Mouse (Mus musculus): ENCODE measurements around the gene Aak1.

Aak1 gene

DNA sequence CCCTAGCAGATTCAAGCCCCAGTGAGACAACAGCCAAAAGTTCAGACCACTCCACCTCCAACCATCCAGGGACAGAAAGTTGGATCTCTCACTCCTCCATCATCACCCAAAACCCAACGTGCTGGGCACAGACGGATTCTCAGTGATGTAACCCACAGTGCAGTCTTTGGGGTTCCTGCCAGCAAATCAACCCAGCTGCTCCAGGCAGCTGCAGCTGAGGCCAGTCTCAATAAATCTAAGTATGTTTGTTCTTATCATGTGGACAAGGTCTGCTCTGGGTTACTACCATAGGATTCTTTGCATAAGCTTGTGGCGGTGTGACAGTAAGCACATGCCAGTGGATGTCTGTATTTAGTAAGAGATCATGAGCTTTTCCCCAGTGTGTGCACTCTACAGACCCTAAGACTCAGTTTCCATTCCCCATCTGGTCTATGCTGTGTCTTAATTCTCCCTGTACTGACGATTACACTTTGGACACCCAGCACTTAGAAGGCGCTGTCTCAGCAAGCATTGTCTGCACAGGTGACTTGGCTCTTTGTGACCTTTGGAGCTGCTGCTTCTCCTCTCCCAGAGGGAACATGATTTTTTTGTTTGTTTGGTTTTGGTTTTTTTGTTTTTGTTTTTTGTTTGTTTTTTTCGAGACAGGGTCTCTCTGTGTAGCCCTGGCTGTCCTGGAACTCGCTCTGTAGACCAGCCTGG is 114.8 kb downstream of the Aak1 start:
- DNase-seq (ENCODE audit: low spot score) = no peak

DNA sequence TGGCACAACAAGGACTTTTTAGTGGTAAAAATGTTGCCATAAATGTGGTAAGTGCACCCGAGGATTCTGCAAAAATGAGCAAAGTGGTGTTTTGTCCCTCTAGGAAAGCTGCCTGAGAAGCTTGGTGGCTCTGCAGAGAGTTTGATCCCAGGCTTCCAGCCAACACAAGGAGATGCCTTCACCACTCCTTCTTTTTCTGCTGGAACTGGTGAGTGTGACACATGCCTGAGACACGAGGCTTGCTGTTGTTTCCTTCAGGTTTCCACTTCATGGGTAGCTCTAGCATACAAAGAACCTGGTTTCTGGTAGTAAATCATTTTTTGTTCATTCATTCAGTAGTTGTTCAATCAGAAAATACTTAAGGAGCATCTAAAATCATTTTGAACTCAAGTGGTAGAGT is 117.8 kb downstream of the Aak1 start:
- DNase-seq (ENCODE audit: low spot score) = no peak

DNA sequence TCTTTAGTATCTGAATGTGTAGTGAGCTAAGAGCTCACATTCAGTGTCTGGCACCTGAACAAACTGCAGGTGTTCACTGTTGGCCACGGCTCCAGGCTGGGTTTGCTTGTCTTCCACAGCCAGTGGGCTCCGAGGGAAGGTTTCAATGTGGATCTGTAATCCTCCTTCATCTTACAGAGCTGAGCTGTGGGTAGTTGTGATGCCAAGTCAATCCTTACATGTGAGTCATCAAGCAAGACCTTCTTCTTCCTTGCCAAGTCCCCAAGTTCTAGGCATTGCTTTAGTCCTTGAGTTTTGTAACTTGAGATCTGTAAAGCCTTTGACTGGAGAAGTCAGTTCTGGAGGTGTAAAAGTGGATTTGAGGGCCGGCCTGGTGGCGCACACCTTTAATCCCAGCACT is 124.6 kb downstream of the Aak1 start:
- DNase-seq (ENCODE audit: low spot score) = no peak

DNA sequence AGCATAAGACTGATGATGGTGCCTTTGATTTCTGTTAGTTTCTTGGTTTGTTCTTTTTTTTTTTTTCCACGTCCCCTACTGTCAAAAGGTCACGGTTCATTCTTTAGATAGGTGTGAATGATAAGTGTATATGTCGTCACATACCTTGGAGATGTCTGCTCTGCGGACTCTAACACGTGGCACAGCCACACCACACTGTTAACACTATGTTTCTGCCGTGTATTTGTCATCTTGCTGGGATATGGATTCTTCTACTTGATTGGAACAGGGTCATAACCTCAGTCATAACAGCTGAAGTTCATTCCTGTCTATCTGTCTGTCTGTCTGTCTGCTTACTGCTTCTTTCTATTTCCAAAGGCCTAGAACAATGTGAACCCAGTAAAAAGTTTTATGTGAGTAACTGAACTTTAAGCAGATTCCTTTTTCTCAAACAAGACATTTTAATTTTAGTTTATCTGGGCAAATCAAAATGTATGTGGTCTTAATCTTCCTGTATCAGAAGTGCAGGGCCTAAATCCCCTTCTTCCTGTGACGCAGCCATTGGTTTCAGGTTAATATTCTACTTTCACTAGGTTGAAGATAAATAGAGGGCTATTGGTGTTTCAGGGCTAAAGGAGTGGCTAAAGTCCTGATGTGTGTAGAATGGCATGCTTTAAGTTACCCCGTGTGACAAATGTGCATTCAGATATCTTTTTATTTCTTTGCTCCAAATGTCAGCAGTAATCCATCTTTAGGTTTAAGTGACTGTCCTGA is 129.0 kb downstream of the Aak1 start:
- no peak for DNase-seq (ENCODE audit: low spot score)

DNA sequence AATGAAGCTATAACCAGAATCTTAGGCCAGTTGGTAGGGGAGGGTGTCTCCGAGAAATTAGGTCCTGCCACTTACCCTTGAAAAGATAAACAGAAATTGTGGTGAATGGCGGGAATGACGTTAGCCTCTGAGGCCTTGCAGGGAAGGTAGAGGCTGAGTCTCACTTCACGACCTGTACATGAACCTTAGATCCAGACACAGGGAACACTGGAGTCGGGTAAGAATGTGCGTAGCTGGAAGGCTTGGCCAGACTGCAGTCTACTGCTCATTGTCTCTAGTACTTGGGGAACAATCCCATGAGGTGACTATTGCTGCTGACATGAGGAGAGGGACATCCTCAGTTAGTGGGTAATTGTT is 129.6 kb downstream of the Aak1 start:
- DNase-seq (ENCODE audit: low spot score) = no peak

DNA sequence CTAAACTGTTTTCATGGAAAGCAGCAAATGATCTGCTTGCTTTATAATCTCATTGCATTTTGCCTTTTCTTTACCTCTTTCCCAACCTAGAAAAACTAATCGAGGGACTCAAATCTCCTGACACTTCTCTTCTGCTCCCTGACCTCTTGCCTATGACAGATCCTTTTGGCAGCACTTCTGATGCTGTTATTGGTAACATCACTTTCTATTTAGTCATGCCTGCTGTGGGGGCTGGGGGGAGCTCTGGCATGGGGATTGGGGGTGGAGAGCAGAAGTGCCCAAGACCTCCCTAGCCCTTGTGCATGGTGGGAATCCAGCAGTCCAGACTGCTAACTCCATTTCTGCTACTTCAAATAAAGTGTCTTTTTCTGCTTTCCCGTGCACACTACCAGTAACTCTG is 131.9 kb downstream of the Aak1 start:
- no peak for DNase-seq (ENCODE audit: low spot score)

DNA sequence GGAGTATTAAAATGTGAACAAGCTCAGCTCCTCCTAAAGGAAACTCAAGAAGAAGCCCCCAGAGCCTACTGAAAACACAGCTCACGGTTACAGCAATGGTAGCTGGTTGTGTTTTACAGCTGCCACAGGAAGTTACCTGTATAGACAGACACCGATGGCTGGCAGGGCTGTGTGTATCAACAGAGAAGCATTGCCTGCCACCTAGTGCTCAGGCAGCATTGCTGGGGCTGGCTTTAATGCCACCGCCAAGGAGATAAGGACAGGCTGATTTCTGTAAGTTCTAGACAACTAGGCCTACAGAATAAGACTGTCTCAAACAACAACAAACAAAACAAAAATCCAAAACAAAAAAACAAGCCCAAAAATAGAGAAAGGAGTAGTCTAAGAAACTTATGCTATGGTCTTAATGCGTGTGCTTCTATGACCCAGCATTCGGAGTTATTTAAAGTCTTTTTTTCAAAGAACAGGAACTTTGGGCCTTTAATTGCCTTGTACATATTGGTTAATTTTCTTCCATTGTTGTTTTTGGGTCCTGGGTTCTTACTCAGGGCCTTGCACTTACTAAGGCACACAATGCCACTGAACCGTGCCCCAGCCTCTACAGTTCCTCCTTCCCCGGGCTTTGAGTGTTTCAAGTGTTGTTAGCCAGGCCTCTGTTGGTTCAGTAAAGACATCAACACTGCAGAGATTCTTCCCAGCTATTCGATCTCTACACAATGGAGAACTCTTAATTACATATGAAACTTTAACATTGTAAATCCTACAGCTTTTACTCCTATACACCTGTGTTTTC is 136.2 kb downstream of the Aak1 start:
- no peak for DNase-seq (ENCODE audit: low spot score)

DNA sequence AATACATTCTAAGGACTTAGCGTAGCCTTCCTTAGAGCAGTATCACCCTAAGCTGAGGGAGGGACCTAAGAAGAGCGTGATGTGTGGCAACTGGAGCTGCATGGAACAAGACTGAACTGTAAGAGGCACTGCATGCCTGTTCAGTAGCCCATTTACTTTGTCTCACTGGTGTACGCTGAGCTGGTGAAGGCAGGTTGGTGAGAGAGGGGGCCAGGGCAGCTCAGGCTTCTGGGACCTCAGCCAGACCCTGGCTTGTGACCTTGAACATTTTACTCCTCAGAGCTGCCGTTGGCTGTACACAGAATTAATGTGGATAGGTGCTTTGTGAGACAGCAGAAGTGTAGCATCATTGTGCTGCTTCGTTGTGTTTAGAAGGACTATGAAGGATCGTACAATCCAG is 140.3 kb downstream of the Aak1 start:
- no peak for DNase-seq (ENCODE audit: low spot score)

DNA sequence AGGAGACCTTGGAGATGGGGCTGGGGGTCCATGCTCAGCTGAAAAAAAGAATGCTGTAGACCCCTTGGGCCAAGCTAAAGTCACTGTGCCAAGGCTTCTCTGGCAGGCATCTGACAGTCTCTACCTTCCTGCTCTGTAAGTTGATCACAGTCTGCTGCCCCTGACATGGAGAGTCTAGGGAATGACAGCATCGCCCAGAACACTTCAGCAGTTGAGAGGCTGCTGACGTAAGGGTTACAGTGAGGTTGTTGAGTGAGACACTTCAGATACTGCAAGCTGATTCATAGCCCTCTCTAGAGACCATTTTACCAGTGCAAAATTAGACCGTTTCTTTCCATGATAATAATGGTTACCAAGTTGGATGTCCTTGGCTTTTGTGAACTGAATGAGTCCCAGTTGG is 141.7 kb downstream of the Aak1 start:
- no peak for DNase-seq (ENCODE audit: low spot score)

DNA sequence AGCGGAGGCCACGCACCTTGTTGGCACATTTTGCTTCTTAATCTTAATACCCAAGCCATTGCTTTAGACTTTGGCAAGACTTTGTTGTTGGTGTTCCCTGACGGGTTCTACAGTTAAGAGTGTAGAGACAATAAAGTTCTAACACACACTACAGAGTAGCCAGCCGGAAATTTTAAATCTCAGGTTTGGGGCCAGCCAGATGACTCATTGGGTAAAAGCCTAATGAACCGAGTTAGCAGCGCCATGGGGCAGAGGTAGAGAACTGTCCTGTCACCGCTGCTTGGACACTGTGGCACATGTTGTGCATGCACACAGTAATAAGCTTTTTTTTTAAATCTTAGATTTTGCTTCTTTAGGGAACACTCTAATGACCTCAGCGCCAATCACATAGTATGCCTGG is 143.0 kb downstream of the Aak1 start:
- DNase-seq (ENCODE audit: low spot score) = no peak

DNA sequence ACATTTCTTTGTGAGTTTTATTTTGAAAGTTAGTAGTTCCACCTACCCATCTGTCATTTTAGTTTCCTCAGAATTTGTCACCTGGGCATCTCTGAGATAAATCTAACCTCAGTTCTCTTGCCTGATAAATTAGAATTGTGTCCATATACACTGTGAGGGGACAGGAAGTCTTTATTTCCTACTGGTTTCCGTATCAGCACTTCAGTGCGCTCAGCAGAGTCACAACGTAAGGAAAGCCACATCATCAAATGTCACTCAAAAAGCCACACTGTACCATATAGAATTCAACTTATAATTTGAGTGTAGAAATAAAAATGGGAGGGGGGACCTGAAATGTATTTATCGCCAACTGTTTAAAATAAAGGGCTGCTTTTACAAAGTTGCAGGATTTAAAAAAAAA is 144.9 kb downstream of the Aak1 start:
- no peak for DNase-seq (ENCODE audit: low spot score)

DNA sequence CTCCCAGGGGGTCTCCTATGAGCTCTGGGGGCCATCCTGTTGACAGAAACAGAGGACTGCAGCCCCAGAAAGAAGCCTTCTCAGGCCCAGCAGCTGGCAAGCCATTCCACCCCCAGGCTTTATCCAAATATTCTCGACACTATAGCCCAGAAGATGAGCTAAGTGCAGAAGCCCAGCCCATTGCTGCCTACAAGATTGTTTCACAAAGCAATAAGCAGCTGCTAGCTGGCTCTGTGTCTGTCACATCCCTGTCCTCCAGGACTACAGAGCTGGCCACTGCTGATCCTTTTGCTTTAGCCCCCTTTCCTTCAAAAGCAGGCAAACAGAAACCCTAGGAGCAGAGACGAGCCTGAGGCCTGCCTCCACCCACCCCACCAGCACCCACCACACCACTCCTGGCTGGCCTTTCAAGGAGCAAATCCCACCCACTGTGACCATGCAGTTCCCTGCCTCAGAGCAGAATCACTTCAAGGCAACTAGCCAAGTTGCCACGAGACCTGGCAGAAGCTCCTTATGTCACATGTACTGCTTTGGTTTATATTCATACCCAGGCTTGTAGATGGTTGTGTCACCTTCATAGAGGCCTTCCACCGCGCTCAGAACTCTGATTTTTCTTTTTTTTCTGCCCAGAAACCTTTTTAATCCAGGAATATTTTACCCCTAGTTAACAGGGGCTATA is 147.5 kb downstream of the Aak1 start:
- no peak for DNase-seq (ENCODE audit: low spot score)

DNA sequence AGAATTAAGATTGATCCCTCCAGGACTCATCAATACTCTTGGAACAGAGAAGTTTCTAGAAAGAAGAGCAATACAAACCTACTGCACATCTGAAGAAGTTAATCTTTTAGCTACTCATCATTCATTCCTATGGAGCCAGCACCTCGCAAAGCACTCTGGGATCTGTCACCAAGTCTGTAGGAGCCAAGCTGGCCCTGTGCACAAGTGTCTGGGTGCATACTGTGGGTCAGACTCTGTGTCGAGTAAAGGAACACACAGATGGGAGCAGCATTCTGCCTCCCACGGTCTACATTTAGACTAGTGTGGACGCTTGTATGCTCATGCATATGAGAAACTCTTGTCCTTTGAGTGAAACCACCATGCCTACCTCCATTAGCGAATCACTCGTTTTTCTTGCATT is 148.0 kb downstream of the Aak1 start:
- no peak for DNase-seq (ENCODE audit: low spot score)

DNA sequence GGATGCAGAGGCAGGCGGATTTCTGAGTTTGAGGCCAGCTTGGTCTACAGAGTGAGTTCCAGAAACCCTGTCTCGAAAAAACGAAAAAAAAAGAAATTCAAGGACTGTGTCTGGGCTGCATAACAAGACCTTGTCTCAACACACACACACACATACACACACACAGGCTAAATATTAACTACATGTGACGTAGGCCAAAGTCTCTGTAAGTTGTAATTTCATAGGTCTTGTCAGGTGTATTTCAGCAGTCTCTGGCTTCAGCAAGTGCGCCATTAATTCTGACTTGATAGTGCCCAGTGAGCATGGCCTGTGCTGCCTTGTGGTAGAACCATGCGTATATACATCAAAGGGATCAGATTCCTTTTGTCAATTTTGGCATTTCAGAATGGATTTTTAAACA is 152.7 kb downstream of the Aak1 start:
- DNase-seq (ENCODE audit: low spot score) = no peak

DNA sequence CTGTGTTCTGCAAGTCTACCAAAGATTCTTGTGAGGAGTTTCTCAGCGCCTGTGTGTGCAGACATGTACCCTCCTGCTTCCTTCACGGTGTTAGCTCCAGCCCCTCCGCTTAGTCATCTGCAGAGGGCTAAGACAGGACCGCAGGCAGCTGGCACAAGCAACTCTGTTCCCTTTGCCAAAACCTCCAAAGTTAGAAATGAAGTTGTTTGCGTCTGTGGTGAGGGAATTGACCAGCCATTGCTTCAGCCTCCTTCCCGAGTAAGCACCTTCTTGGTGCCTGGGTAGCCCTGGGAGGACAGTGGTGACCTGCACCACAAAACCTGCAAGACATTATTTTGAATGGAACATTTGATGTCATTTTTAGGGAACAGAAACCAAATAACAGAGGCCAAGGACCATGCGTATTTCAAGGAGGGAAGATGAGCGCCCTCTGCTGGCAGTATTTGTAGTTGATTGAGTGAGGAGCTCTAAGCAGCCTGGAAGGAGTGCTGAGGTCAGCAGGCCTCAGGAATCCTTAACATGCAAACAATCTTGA is 153.3 kb downstream of the Aak1 start:
- DNase-seq (ENCODE audit: low spot score) = peak; percentile 89

DNA sequence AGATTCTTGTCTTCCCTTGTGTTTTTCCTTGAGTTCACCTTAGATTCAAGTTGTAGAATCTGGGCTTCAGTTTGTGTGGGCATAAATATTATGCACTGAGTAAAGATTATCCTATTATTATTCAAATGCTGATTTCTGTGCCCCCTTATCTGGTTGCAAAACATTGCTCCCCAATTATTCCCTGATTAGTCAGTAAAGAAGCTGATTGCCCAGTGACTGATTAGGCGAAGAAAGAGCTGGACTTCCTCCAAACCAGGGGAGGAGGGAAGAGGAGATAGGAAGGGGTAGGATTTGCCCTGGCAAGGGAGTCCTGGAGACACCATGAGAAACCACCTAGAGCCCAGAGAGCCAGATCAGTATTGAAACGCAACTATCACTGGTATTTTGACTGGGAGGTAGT is 154.8 kb downstream of the Aak1 start:
- no peak for DNase-seq (ENCODE audit: low spot score)

DNA sequence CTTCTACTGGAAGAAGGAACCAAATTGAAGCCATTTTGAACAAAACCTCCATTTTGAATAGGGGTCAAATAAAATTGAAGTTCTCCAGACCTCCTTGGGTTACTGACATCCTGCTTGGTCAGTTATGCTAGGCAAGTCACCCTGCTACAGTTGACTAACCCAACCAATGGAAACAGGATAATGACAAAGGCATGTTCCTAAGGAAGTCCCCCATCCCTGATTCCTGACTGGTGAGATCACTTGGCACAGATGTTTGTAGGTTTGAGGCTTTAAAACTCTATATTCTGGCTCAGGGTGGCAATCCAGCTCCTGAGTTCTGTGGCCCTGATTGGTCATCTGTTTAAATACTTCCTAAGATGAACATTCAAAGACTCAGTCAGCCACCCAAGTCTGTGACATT is 156.3 kb downstream of the Aak1 start:
- no peak for DNase-seq (ENCODE audit: low spot score)

DNA sequence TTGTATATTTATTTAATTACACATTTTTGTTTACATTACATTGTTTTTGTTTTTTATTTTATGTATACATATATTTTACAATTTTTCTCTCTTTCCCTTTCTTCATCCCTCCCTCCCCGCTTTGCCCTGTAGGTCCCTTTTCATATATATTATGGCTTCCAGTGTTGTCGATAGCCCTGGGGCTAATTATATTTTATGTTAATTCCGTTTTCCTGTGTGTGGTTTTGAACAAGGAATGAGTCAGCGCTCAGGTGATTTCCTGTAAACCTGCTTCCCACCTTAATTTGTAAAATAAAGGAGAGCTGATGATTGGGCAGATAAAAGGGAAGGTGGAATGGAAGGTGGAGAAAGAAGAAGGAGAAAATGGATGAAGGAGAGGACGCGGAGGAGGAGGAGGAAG is 159.6 kb downstream of the Aak1 start, which contains the start of gene Nfu1:
Gene Nfu1, plus strand, starts transcription at position 350 of the 400 bp plus-strand sequence.
- no peak for DNase-seq (ENCODE audit: low spot score)

DNA sequence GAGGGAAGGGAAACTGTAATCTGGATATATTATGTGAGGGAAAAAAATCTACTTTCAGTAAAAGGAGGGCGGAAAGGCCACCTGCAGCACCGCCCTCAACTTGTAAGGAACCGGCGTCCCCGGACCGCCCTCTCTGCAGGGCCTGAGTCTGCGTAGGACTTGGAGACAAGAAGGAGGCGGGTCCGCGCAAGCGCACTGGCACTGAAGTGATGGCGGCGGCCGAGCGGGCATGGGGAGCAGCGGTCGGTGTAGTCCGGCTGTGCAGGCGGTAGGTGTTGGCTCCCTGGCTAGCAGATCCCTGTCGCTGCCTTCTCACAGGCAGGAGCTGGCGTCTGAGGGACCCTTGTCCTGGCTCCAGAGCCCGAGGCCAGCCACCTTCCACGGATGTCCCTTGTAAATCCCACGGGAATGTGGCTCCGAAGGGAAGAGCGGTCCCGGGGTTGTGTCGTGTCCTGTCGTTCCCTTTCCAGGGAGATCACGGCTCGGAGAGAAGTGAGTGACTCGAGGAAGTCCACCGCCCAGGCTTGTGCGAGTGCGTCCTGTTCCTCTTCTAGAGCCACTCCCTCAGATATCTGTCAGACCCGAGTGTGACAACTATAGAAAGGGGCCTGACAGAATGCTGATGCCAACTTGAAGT is 160.5 kb downstream of the Aak1 start:
- DNase-seq (ENCODE audit: low spot score) = peak; percentile 96

DNA sequence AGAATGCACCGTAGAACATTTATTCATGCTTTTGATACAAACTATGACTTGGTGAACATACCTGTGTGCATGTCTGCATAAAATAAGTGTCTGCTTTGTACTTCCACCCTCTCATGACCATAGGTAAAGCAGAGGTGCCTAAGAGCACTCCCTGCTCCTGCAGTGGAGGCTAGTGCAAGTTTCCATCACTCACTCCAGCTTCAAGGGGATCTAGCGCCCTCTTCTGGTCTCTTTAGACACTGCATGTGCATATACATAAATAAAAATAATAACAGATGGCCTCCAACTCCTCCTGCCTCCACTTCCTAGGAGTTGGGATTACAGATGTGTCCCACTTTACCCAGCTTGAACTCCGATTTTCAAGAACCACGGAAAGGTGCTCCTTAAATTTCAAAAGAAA is 167.6 kb downstream of the Aak1 start:
- DNase-seq (ENCODE audit: low spot score) = no peak

DNA sequence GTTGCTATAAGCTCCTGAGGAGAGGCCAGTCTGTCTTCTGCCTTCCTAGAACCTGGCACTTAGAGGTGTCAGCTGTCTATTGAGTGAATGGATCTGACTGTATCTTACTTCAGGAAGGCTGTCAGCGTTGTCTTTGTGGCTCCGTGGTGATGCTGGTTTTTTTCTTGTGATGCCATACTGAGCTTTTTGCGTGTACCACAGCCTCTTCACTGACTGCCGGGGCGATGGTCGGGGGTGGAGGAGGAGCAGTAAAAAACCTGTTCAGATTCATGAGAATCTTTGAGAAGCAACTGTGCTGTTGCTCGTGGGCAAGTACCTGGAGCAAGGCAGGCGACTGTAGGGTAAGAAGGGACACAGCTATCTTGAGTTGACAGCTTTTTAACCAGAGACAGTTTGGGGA is 169.6 kb downstream of the Aak1 start:
- DNase-seq (ENCODE audit: low spot score) = no peak

DNA sequence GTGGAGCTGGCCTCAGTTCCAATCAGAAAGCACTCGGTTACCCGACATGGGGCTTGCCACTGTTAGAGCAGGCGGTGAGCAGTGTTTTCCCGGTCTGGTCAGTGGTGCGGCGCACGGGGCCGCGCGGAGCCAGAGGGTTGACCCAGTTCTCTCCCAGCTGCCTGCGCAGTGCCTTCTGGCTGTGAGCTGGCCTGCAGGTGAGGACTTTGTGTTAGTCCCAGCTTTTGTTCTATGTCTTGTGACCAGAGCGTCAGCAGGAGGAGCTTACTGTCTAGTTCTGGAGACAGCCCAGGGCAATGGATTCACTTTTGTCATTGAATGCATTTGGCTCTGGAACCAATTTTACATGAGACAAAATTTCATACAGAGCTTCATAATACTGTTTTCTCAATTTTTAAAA is 172.5 kb downstream of the Aak1 start:
- DNase-seq (ENCODE audit: low spot score) = no peak

Measured in urinary bladder, postnatal 14 days (tissue).